Mouse (Mus musculus): ENCODE results near the gene Foxi1. TPM values are rescaled to one million over a fixed set of nuclear protein-coding genes. Genes with fewer than 3 reads are reported as not detected.

Foxi1 gene
- polyA plus RNA-seq (2017; shearing (Covaris generic)) = not detected

DNA sequence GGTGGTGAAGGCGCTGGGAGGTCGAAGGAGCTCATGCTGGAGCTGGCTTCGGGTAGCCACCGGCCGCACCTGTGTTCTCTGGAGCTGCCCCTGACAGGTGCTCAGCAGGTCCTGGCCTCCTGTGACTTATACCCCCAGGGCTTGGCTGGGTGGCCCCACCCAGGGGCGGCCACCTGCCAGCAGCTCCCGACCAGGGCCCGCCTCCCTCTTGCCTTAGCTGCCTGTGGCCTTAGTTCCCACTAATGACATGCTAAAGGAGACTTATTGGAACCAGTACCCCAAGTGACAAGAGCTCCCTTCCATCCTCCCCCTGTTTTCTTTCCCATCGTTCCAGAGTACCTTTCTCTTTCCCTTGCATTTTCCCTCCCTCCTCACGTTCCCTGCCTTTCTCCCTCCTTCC is at the start of gene Foxi1:
Foxi1 (minus strand) TSS at position 101 of the 400 bp plus-strand sequence.

Other genes starting within 250 kb of the Foxi1 start
- gene Kcnmb1, start 245.1 kb downstream of the Foxi1 start, polyA plus RNA-seq (2017; shearing (Covaris generic)) = 0.77 TPM
- gene Kcnip1, start 214.9 kb downstream of the Foxi1 start, polyA plus RNA-seq (2017; shearing (Covaris generic)) = not detected
- 391 TPM for gene Lcp2, start 161.2 kb downstream of the Foxi1 start, polyA plus RNA-seq (2017; shearing (Covaris generic))
- 2.8 TPM for gene 4930469K13Rik, start 109.5 kb downstream of the Foxi1 start, polyA plus RNA-seq (2017; shearing (Covaris generic))
- 4.6 TPM for gene Fam196b, start 106.7 kb upstream of the Foxi1 start, polyA plus RNA-seq (2017; shearing (Covaris generic))